ENCODE assay signal across 9 mouse cellular contexts in genomic region chr4:147985205-147986132, GRCm38 (mm10). TPM values are rescaled to one million over a fixed set of nuclear protein-coding genes. Genes with fewer than 3 reads are reported as not detected.
DNase-seq lines count a peak whose midpoint lies in the region; ATAC-seq lines count a peak whose summit lies in the region.
"Had no signal": no experiment of that assay in that cellular context is flagged by ENCODE, and none has a peak within 500 bp of the region (broad histone marks: within the 10 kb centered on the region; RNA-seq: fewer than 3 reads in every experiment).

Gene Nppb, plus strand, starts transcription at chr4:147985788.

- intact Hi-C loops in heart, postnatal 10 days (cut with DNase I): loop anchor here (1.0 kb wide), 1 partner anchor 22 kb away; no protein-coding TSS in a partner anchor

- WGBS in liver, embryonic 12.5 days (ENCODE audit: insufficient replicate concordance): 22% methylated on average over 20 of the region's 20 CpGs
- WGBS in forebrain, embryonic 13.5 days: 37% methylated on average over 20 of the region's 20 CpGs

- 0 out of 2 replicates have a peak, but pooled peaks cover 4% of the 10 kb centered on the region for H3K4me1 ChIP-seq in liver, embryonic 12.5 days
- H3K4me1 ChIP-seq in forebrain, embryonic 13.5 days: no peaks in the 10 kb centered on the region
- H3K4me1 ChIP-seq: limb, embryonic 15.5 days had no signal

- H3K36me3 ChIP-seq in liver, embryonic 12.5 days: no peaks in the 10 kb centered on the region
- H3K36me3 ChIP-seq in forebrain, embryonic 13.5 days (ENCODE audit: poor library complexity, severe bottlenecking): no peaks in the 10 kb centered on the region
- H3K36me3 ChIP-seq: limb, embryonic 15.5 days had no signal

- no peak within 1 kb of the TSS for H3K9ac ChIP-seq in liver, embryonic 12.5 days
- H3K9ac ChIP-seq in forebrain, embryonic 13.5 days: no peak within 1 kb of the TSS
- H3K9ac ChIP-seq: limb, embryonic 15.5 days had no signal

- H3K9me3 ChIP-seq in liver, embryonic 12.5 days (replicated peaks): no peaks in the 10 kb centered on the region
- H3K9me3 ChIP-seq in forebrain, embryonic 13.5 days (replicated peaks): no peaks in the 10 kb centered on the region
- H3K9me3 ChIP-seq: limb, embryonic 15.5 days had no signal

- H3K4me3 ChIP-seq in liver, embryonic 12.5 days: no peak within 1 kb of the TSS
- no peak within 1 kb of the TSS for H3K4me3 ChIP-seq in forebrain, embryonic 13.5 days
- H3K4me3 ChIP-seq: limb, embryonic 15.5 days had no signal

- ATAC-seq in liver, embryonic 12.5 days: 0 out of 2 replicates have a peak, but pooled peaks have one; percentile 35
- ATAC-seq in forebrain, embryonic 13.5 days: no peak

- DNase-seq in adrenal gland, adult 2 months: peak; percentile 40
- DNase-seq in adrenal gland, adult 18-20 months (ENCODE audit: low spot score in 2 of 2): no peak
- DNase-seq in adrenal gland, postnatal 36 days: peak; percentile 61 to 65
- peak; percentile 79 to 82 for DNase-seq in heart, postnatal 10 days
- peak; percentile 53 for DNase-seq in yolk sac, embryonic 10.5 days (ENCODE audit: low spot score)
- DNase-seq in thymus, adult 18-20 months: no peak

- no peak within 1 kb of the TSS for H3K27ac ChIP-seq in liver, embryonic 12.5 days
- no peak within 1 kb of the TSS for H3K27ac ChIP-seq in forebrain, embryonic 13.5 days
- H3K27ac ChIP-seq: limb, embryonic 15.5 days had no signal

- peak within 1 kb of the TSS; percentile 25; the same call in 1 of the 2 replicates for H3K4me2 ChIP-seq in liver, embryonic 12.5 days
- H3K4me2 ChIP-seq in forebrain, embryonic 13.5 days: no peak within 1 kb of the TSS
- H3K4me2 ChIP-seq: limb, embryonic 15.5 days had no signal

- H3K27me3 ChIP-seq in liver, embryonic 12.5 days (replicated peaks): peaks cover 25% of the 10 kb centered on the region
- H3K27me3 ChIP-seq in forebrain, embryonic 13.5 days: no peaks in the 10 kb centered on the region
- H3K27me3 ChIP-seq: limb, embryonic 15.5 days had no signal

RNA-seq across cellular contexts. Expression of gene Nppb, which starts in this region (rescaled TPM):
- total RNA-seq in adrenal gland, adult 2 months (2021): 1 to 10 TPM in 1 of 2 experiments, not detected in 1; 9.8 TPM
- not detected in 2 replicates for polyA plus RNA-seq in adrenal gland, adult 2 months (2012; rRNA removed)
- under 1 TPM in 1 of 2 experiments, not detected in 1; 0.42 TPM for total RNA-seq in adrenal gland, adult 18-20 months (2021)
- total RNA-seq in adrenal gland, postnatal 36 days (2021): 1 to 10 TPM in 1 of 2 experiments, not detected in 1; 2.9 TPM
- 100 to 1,000 TPM; 204 to 360 TPM for total RNA-seq in heart, postnatal 10 days (2021)
- polyA plus RNA-seq in liver, embryonic 12.5 days (2016; fragmentation: Nextera tagmentation; extraction: Ambion mirVana): not detected in 2 replicates
- polyA plus RNA-seq in forebrain, embryonic 13.5 days (2015; fragmentation: Nextera tagmentation; extraction: Ambion mirVana): not detected in 2 replicates

Comparison
In these comparisons a context has a peak if more than half of its experiments do, and no peak if none do; other contexts are left out.
1. RNA of gene Nppb (total RNA-seq): 204 to 360 TPM in heart, postnatal 10 days; 9.8 TPM in adrenal gland, adult 2 months, 2.9 TPM in adrenal gland, postnatal 36 days and 0.42 TPM in adrenal gland, adult 18-20 months; every median in the first group is over 10 times any median in the second.
2. DNase-seq: peak in adrenal gland, adult 2 months (single experiment), adrenal gland, postnatal 36 days (2 of 2), heart, postnatal 10 days (2 of 2) and yolk sac, embryonic 10.5 days (single experiment); none in adrenal gland, adult 18-20 months (0 of 2) and thymus, adult 18-20 months (0 of 2).
3. Peak in ATAC-seq and H3K4me2 ChIP-seq in liver, embryonic 12.5 days; RNA of the gene not detected or under 1 TPM.